ENCODE assay signal across 8 mouse cellular contexts in the genomic region with DNA sequence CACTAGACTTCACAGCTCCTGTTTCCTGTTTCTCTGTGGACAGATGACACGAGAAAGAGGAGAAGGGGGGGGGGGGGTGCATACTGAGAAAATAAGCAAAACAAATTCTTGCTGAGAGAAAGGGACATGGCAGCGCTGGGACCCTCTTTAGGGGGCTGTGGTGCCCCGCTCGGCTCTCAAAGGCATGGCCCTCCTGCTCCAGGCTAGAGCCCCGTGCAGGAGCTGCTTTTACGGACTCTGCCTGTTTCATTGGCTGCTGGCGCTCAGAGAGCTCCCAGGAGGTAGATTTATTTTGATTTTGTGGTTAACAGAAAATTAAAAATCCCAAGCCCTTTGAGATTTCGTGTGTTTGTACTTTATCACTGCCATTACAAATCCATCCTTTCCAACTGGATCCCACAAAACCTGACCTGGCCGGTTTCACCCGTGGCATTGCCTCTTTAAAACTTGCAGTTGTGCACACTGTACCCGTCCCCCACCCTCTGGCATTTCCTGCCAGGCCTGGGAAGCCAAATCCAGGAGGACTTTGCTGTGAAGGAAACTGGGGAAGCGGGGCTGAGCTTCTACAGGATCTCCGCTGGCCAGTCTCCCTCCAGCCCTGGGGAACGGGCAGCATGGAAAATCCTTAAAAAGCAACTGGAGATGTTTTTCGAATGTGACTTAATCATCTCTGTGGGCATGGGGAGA. TPM values are rescaled to one million over a fixed set of nuclear protein-coding genes. Genes with fewer than 3 reads are reported as not detected.
A peak's percentile ranks its signal among the peaks of the same experiment; 100 is the strongest.
DNase-seq lines count a peak whose midpoint lies in the region; ATAC-seq lines count a peak whose summit lies in the region.

No protein-coding gene starts in this region.

- H3K9ac ChIP-seq in embryonic facial prominence, embryonic 15.5 days: no peak overlapping the region
- no peak overlapping the region for H3K9ac ChIP-seq in limb, embryonic 15.5 days

- H3K27me3 ChIP-seq in embryonic facial prominence, embryonic 15.5 days: no peaks in the 10 kb centered on the region
- no peaks in the 10 kb centered on the region for H3K27me3 ChIP-seq in limb, embryonic 15.5 days

- no peak overlapping the region for H3K4me2 ChIP-seq in embryonic facial prominence, embryonic 15.5 days (replicated peaks)
- peak overlapping the region; percentile 17 for H3K4me2 ChIP-seq in limb, embryonic 15.5 days

- no peaks in the 10 kb centered on the region for H3K9me3 ChIP-seq in embryonic facial prominence, embryonic 15.5 days (replicated peaks)
- H3K9me3 ChIP-seq in limb, embryonic 15.5 days: no peaks in the 10 kb centered on the region

- H3K4me1 ChIP-seq in embryonic facial prominence, embryonic 15.5 days: peaks cover 25% of the 10 kb centered on the region
- peaks cover 21% of the 10 kb centered on the region for H3K4me1 ChIP-seq in limb, embryonic 15.5 days

- ATAC-seq in embryonic facial prominence, embryonic 15.5 days (ENCODE audit: insufficient number of reproducible peaks, low FRiP score, low TSS enrichment, low read depth): peak; percentile 67; the same call in 1 of the 2 replicates
- ATAC-seq in limb, embryonic 15.5 days (ENCODE audit: insufficient number of reproducible peaks, low FRiP score, low TSS enrichment, low read depth): peak; percentile 74; the same call in 1 of the 2 replicates

- H3K27ac ChIP-seq in embryonic facial prominence, embryonic 15.5 days (replicated peaks): peak overlapping the region; percentile 80
- peak overlapping the region; percentile 74 for H3K27ac ChIP-seq in limb, embryonic 15.5 days

- 23% methylated on average over 15 of the region's 15 CpGs for WGBS in embryonic facial prominence, embryonic 15.5 days
- WGBS in limb, embryonic 15.5 days: 27% methylated on average over 15 of the region's 15 CpGs

- H3K36me3 ChIP-seq in embryonic facial prominence, embryonic 15.5 days: no peaks in the 10 kb centered on the region
- H3K36me3 ChIP-seq in limb, embryonic 15.5 days: no peaks in the 10 kb centered on the region

- H3K4me3 ChIP-seq in embryonic facial prominence, embryonic 15.5 days (replicated peaks): no peak overlapping the region
- no peak overlapping the region for H3K4me3 ChIP-seq in limb, embryonic 15.5 days

- intact Hi-C loops in heart, postnatal 36 days (cut with DNase I): loop anchor here (2.0 kb wide), 1 partner anchor 29 kb away; no protein-coding TSS in a partner anchor

- peak; percentile 63 for DNase-seq in adrenal gland, postnatal 14 days
- peak; percentile 59 to 64 for DNase-seq in heart, postnatal 36 days
- DNase-seq in spleen, postnatal 10 days (ENCODE audit: low spot score in 2 of 2): no peak
- DNase-seq in cerebellum, adult 18-20 months: no peak
- DNase-seq in urinary bladder, postnatal 4 days (ENCODE audit: low spot score in 2 of 2): no peak
- no peak for DNase-seq in Muller cell, postnatal 12 days (ENCODE audit: inconsistent ontology term)

RNA-seq across cellular contexts. Expression of a gene that starts 5.5 kb away (rescaled TPM):
- 0.38 TPM in 1 of 2 replicates, not detected in the other for total RNA-seq in adrenal gland, postnatal 14 days (2021)
- polyA plus RNA-seq in embryonic facial prominence, embryonic 15.5 days (2015; fragmentation: Nextera tagmentation; extraction: Ambion mirVana): 0.36 and 0.45 TPM in 2 replicates
- total RNA-seq in heart, postnatal 36 days (2021): under 1 TPM in 1 of 2 experiments, not detected in 1; 0.16 TPM
- 0.34 and 0.47 TPM in 2 replicates for polyA plus RNA-seq in limb, embryonic 15.5 days (2015; fragmentation: Nextera tagmentation; extraction: Ambion mirVana)

Comparison
In these comparisons a context has a peak if more than half of its experiments do, and no peak if none do; other contexts are left out.
1. DNase-seq: peak in adrenal gland, postnatal 14 days (single experiment) and heart, postnatal 36 days (2 of 2); none in spleen, postnatal 10 days (0 of 2), cerebellum, adult 18-20 months (0 of 2), urinary bladder, postnatal 4 days (0 of 2) and Muller cell, postnatal 12 days (single experiment).